Mouse (Mus musculus): Measurements from ENCODE around the gene Olfr1106. TPM values are rescaled to one million over a fixed set of nuclear protein-coding genes. Genes with fewer than 3 reads are reported as not detected.

Olfr1106 gene
- total RNA-seq (2014; rRNA removed; ENCODE audit: low replicate concordance) (not detected in 2 replicates), polyA plus RNA-seq (2015; fragmentation: Nextera tagmentation; extraction: Ambion mirVana) (not detected in 2 replicates)

GRCm38 (mm10) chr2:87052173-87052572 lies at the start of gene Olfr1106:
Gene Olfr1106 (minus strand): TSS chr2:87052273.
- no peaks in the 10 kb centered on the region for H3K27me3 ChIP-seq (ENCODE audit: control insufficient read depth, insufficient read depth, low read length)
- H3K36me3 ChIP-seq (replicated peaks; ENCODE audit: control insufficient read depth, insufficient read depth, low read length): no peaks in the 10 kb centered on the region
- H3K27ac ChIP-seq (ENCODE audit: low read depth): no peak within 1 kb of the TSS
- H3K4me3 ChIP-seq (ENCODE audit: low read depth, low read length): no peak within 1 kb of the TSS
- WGBS: 63% methylated on average over 1 of the region's 1 CpGs
- no peak within 1 kb of the TSS for H3K9ac ChIP-seq (replicated peaks; ENCODE audit: low read depth, low read length)
- H3K9me3 ChIP-seq (replicated peaks; ENCODE audit: control insufficient read depth, low read length): no peaks in the 10 kb centered on the region
- TF ChIP-seq EP300 (IDR thresholded peaks at IDR 0.05; ENCODE audit: low read depth) (no peak), CTCF (IDR thresholded peaks at IDR 0.05; ENCODE audit: low read depth) (no peak)
- H3K4me2 ChIP-seq (ENCODE audit: low read depth, low read length): no peak within 1 kb of the TSS
- no peaks in the 10 kb centered on the region for H3K4me1 ChIP-seq (ENCODE audit: control insufficient read depth, insufficient read depth)
- DNase-seq (ENCODE audit: low spot score) (no peak), ATAC-seq (ENCODE audit: insufficient read depth, low read depth) (no peak)

- no peak for DNase-seq (ENCODE audit: low spot score)
- Histone ChIP-seq H3K9ac (replicated peaks; ENCODE audit: low read depth, low read length) (no peak within 1 kb of the TSS), H3K27ac (ENCODE audit: low read depth) (no peak within 1 kb of the TSS), H3K4me3 (ENCODE audit: low read depth, low read length) (no peak within 1 kb of the TSS), H3K36me3 (replicated peaks; ENCODE audit: control insufficient read depth, insufficient read depth, low read length) (no peaks in the 10 kb centered on the region), H3K9me3 (replicated peaks; ENCODE audit: control insufficient read depth, low read length) (no peaks in the 10 kb centered on the region), H3K27me3 (ENCODE audit: control insufficient read depth, insufficient read depth, low read length) (no peaks in the 10 kb centered on the region), H3K4me1 (ENCODE audit: control insufficient read depth, insufficient read depth) (no peaks in the 10 kb centered on the region), H3K4me2 (ENCODE audit: low read depth, low read length) (no peak within 1 kb of the TSS)
- no peak for ATAC-seq (ENCODE audit: insufficient read depth, low read depth)
- no peak for TF ChIP-seq EP300 (IDR thresholded peaks at IDR 0.05; ENCODE audit: low read depth)
- no peak for TF ChIP-seq CTCF (IDR thresholded peaks at IDR 0.05; ENCODE audit: low read depth)
- WGBS: 59% methylated on average over 1 of the region's 1 CpGs
These were observed 43.8 kb upstream of the Olfr1106 start, which contains the start of gene Olfr1109 for GRCm38 (mm10) chr2:87095908-87096307. Gene Olfr1109 (minus strand): TSS chr2:87096008.

GRCm38 (mm10) chr2:87075717-87076116 lies 23.6 kb upstream of the Olfr1106 start, which contains the start of gene Olfr1107:
Gene Olfr1107 (minus strand): TSS chr2:87075817.
- 72% methylated on average over 1 of the region's 1 CpGs for WGBS
- no peak for ATAC-seq (ENCODE audit: insufficient read depth, low read depth)

GRCm38 (mm10) chr2:87036431-87036830 lies 15.6 kb downstream of the Olfr1106 start, which contains the start of gene Olfr1105:
Gene Olfr1105 (minus strand): TSS chr2:87036531.
- Histone ChIP-seq H3K27me3 (ENCODE audit: control insufficient read depth, insufficient read depth, low read length) (no peaks in the 10 kb centered on the region), H3K9ac (replicated peaks; ENCODE audit: low read depth, low read length) (no peak within 1 kb of the TSS), H3K36me3 (replicated peaks; ENCODE audit: control insufficient read depth, insufficient read depth, low read length) (no peaks in the 10 kb centered on the region), H3K27ac (ENCODE audit: low read depth) (no peak within 1 kb of the TSS), H3K9me3 (replicated peaks; ENCODE audit: control insufficient read depth, low read length) (no peaks in the 10 kb centered on the region), H3K4me1 (ENCODE audit: control insufficient read depth, insufficient read depth) (no peaks in the 10 kb centered on the region), H3K4me3 (ENCODE audit: low read depth, low read length) (no peak within 1 kb of the TSS), H3K4me2 (ENCODE audit: low read depth, low read length) (no peak within 1 kb of the TSS)
- no peak for TF ChIP-seq EP300 (IDR thresholded peaks at IDR 0.05; ENCODE audit: low read depth)
- TF ChIP-seq CTCF (IDR thresholded peaks at IDR 0.05; ENCODE audit: low read depth): no peak
- ATAC-seq (ENCODE audit: insufficient read depth, low read depth) (no peak), DNase-seq (ENCODE audit: low spot score) (no peak)

More at GRCm38 (mm10) chr2:87075717-87076116, 23.6 kb upstream of the Olfr1106 start, which contains the start of gene Olfr1107:
- Histone ChIP-seq H3K36me3 (replicated peaks; ENCODE audit: control insufficient read depth, insufficient read depth, low read length) (no peaks in the 10 kb centered on the region), H3K27ac (ENCODE audit: low read depth) (no peak within 1 kb of the TSS), H3K27me3 (ENCODE audit: control insufficient read depth, insufficient read depth, low read length) (no peaks in the 10 kb centered on the region), H3K4me2 (ENCODE audit: low read depth, low read length) (no peak within 1 kb of the TSS), H3K4me1 (ENCODE audit: control insufficient read depth, insufficient read depth) (no peaks in the 10 kb centered on the region), H3K4me3 (ENCODE audit: low read depth, low read length) (no peak within 1 kb of the TSS), H3K9ac (replicated peaks; ENCODE audit: low read depth, low read length) (no peak within 1 kb of the TSS), H3K9me3 (replicated peaks; ENCODE audit: control insufficient read depth, low read length) (no peaks in the 10 kb centered on the region)
- no peak for DNase-seq (ENCODE audit: low spot score)
- TF ChIP-seq CTCF (IDR thresholded peaks at IDR 0.05; ENCODE audit: low read depth) (no peak), EP300 (IDR thresholded peaks at IDR 0.05; ENCODE audit: low read depth) (no peak)

- no peak within 1 kb of the TSS for H3K9ac ChIP-seq (replicated peaks; ENCODE audit: low read depth, low read length)
- H3K36me3 ChIP-seq (replicated peaks; ENCODE audit: control insufficient read depth, insufficient read depth, low read length): no peaks in the 10 kb centered on the region
- WGBS: 73% methylated on average over 1 of the region's 1 CpGs
- H3K4me1 ChIP-seq (ENCODE audit: control insufficient read depth, insufficient read depth): no peaks in the 10 kb centered on the region
- H3K4me3 ChIP-seq (ENCODE audit: low read depth, low read length): no peak within 1 kb of the TSS
- DNase-seq (ENCODE audit: low spot score) (no peak), ATAC-seq (ENCODE audit: insufficient read depth, low read depth) (no peak)
- H3K27ac ChIP-seq (ENCODE audit: low read depth): no peak within 1 kb of the TSS
- no peaks in the 10 kb centered on the region for H3K9me3 ChIP-seq (replicated peaks; ENCODE audit: control insufficient read depth, low read length)
- no peaks in the 10 kb centered on the region for H3K27me3 ChIP-seq (ENCODE audit: control insufficient read depth, insufficient read depth, low read length)
- TF ChIP-seq CTCF (IDR thresholded peaks at IDR 0.05; ENCODE audit: low read depth): no peak
- TF ChIP-seq EP300 (IDR thresholded peaks at IDR 0.05; ENCODE audit: low read depth): no peak
- no peak within 1 kb of the TSS for H3K4me2 ChIP-seq (ENCODE audit: low read depth, low read length)
These were observed 25.1 kb downstream of the Olfr1106 start, which contains the start of gene Olfr1104 for GRCm38 (mm10) chr2:87026980-87027379. Gene Olfr1104 (minus strand): TSS chr2:87027080.

GRCm38 (mm10) chr2:86998098-86998497 lies 54.0 kb downstream of the Olfr1106 start, which contains the start of gene Olfr1102:
Gene Olfr1102 (plus strand): TSS chr2:86998398.
- H3K9ac ChIP-seq (replicated peaks; ENCODE audit: low read depth, low read length): no peak within 1 kb of the TSS
- H3K36me3 ChIP-seq (replicated peaks; ENCODE audit: control insufficient read depth, insufficient read depth, low read length): no peaks in the 10 kb centered on the region
- H3K4me3 ChIP-seq (ENCODE audit: low read depth, low read length): no peak within 1 kb of the TSS
- no peak within 1 kb of the TSS for H3K4me2 ChIP-seq (ENCODE audit: low read depth, low read length)
- no peaks in the 10 kb centered on the region for H3K9me3 ChIP-seq (replicated peaks; ENCODE audit: control insufficient read depth, low read length)
- H3K27me3 ChIP-seq (ENCODE audit: control insufficient read depth, insufficient read depth, low read length): no peaks in the 10 kb centered on the region
- no peaks in the 10 kb centered on the region for H3K4me1 ChIP-seq (ENCODE audit: control insufficient read depth, insufficient read depth)
- TF ChIP-seq EP300 (IDR thresholded peaks at IDR 0.05; ENCODE audit: low read depth): no peak
- TF ChIP-seq CTCF (IDR thresholded peaks at IDR 0.05; ENCODE audit: low read depth): no peak
- no peak for DNase-seq (ENCODE audit: low spot score)
- no peak for ATAC-seq (ENCODE audit: insufficient read depth, low read depth)
- no peak within 1 kb of the TSS for H3K27ac ChIP-seq (ENCODE audit: low read depth)

Other genes starting within 250 kb of the Olfr1106 start
- gene Olfr141, start 242.3 kb downstream of the Olfr1106 start, total RNA-seq (2014; rRNA removed; ENCODE audit: low replicate concordance): not detected in 2 replicates
- gene Olfr141, start 242.3 kb downstream of the Olfr1106 start, polyA plus RNA-seq (2015; fragmentation: Nextera tagmentation; extraction: Ambion mirVana): not detected in 2 replicates
- gene Olfr1094, start 227.6 kb downstream of the Olfr1106 start, total RNA-seq (2014; rRNA removed; ENCODE audit: low replicate concordance): not detected in 2 replicates
- gene Olfr1094, start 227.6 kb downstream of the Olfr1106 start, polyA plus RNA-seq (2015; fragmentation: Nextera tagmentation; extraction: Ambion mirVana): not detected in 2 replicates
- not detected in 2 replicates for gene Olfr1095, start 200.6 kb downstream of the Olfr1106 start, total RNA-seq (2014; rRNA removed; ENCODE audit: low replicate concordance)
- not detected in 2 replicates for gene Olfr1095, start 200.6 kb downstream of the Olfr1106 start, polyA plus RNA-seq (2015; fragmentation: Nextera tagmentation; extraction: Ambion mirVana)
- not detected in 2 replicates for gene Gm13723, start 177.5 kb downstream of the Olfr1106 start, total RNA-seq (2014; rRNA removed; ENCODE audit: low replicate concordance)
- not detected in 2 replicates for gene Gm13723, start 177.5 kb downstream of the Olfr1106 start, polyA plus RNA-seq (2015; fragmentation: Nextera tagmentation; extraction: Ambion mirVana)
- not detected in 2 replicates for gene Olfr1097, start 160.1 kb downstream of the Olfr1106 start, total RNA-seq (2014; rRNA removed; ENCODE audit: low replicate concordance)
- not detected in 2 replicates for gene Olfr1097, start 160.1 kb downstream of the Olfr1106 start, polyA plus RNA-seq (2015; fragmentation: Nextera tagmentation; extraction: Ambion mirVana)
- not detected in 2 replicates for gene Olfr1098, start 127.7 kb downstream of the Olfr1106 start, total RNA-seq (2014; rRNA removed; ENCODE audit: low replicate concordance)
- not detected in 2 replicates for gene Olfr1098, start 127.7 kb downstream of the Olfr1106 start, polyA plus RNA-seq (2015; fragmentation: Nextera tagmentation; extraction: Ambion mirVana)
- gene Olfr1099, start 91.6 kb downstream of the Olfr1106 start, total RNA-seq (2014; rRNA removed; ENCODE audit: low replicate concordance): not detected in 2 replicates
- not detected in 2 replicates for gene Olfr1099, start 91.6 kb downstream of the Olfr1106 start, polyA plus RNA-seq (2015; fragmentation: Nextera tagmentation; extraction: Ambion mirVana)
- gene Olfr1100, start 72.3 kb downstream of the Olfr1106 start, total RNA-seq (2014; rRNA removed; ENCODE audit: low replicate concordance): not detected in 2 replicates
- gene Olfr1100, start 72.3 kb downstream of the Olfr1106 start, polyA plus RNA-seq (2015; fragmentation: Nextera tagmentation; extraction: Ambion mirVana): not detected in 2 replicates
- not detected in 2 replicates for gene Olfr1101, start 61.1 kb downstream of the Olfr1106 start, total RNA-seq (2014; rRNA removed; ENCODE audit: low replicate concordance)
- gene Olfr1101, start 61.1 kb downstream of the Olfr1106 start, polyA plus RNA-seq (2015; fragmentation: Nextera tagmentation; extraction: Ambion mirVana): not detected in 2 replicates
- not detected in 2 replicates for gene Olfr1102, start 53.9 kb downstream of the Olfr1106 start, total RNA-seq (2014; rRNA removed; ENCODE audit: low replicate concordance)
- gene Olfr1102, start 53.9 kb downstream of the Olfr1106 start, polyA plus RNA-seq (2015; fragmentation: Nextera tagmentation; extraction: Ambion mirVana): not detected in 2 replicates
- gene Olfr1104, start 25.2 kb downstream of the Olfr1106 start, total RNA-seq (2014; rRNA removed; ENCODE audit: low replicate concordance): not detected in 2 replicates
- not detected in 2 replicates for gene Olfr1104, start 25.2 kb downstream of the Olfr1106 start, polyA plus RNA-seq (2015; fragmentation: Nextera tagmentation; extraction: Ambion mirVana)
- gene Olfr1105, start 15.7 kb downstream of the Olfr1106 start, total RNA-seq (2014; rRNA removed; ENCODE audit: low replicate concordance): not detected in 2 replicates
- gene Olfr1105, start 15.7 kb downstream of the Olfr1106 start, polyA plus RNA-seq (2015; fragmentation: Nextera tagmentation; extraction: Ambion mirVana): not detected in 2 replicates
- not detected in 2 replicates for gene Olfr1107, start 23.5 kb upstream of the Olfr1106 start, total RNA-seq (2014; rRNA removed; ENCODE audit: low replicate concordance)
- not detected in 2 replicates for gene Olfr1107, start 23.5 kb upstream of the Olfr1106 start, polyA plus RNA-seq (2015; fragmentation: Nextera tagmentation; extraction: Ambion mirVana)
- not detected in 2 replicates for gene Olfr1109, start 43.7 kb upstream of the Olfr1106 start, total RNA-seq (2014; rRNA removed; ENCODE audit: low replicate concordance)
- not detected in 2 replicates for gene Olfr1109, start 43.7 kb upstream of the Olfr1106 start, polyA plus RNA-seq (2015; fragmentation: Nextera tagmentation; extraction: Ambion mirVana)
- gene Olfr259, start 62.3 kb upstream of the Olfr1106 start, total RNA-seq (2014; rRNA removed; ENCODE audit: low replicate concordance): not detected in 2 replicates
- gene Olfr259, start 62.3 kb upstream of the Olfr1106 start, polyA plus RNA-seq (2015; fragmentation: Nextera tagmentation; extraction: Ambion mirVana): not detected in 2 replicates
- gene Olfr1110, start 88.0 kb upstream of the Olfr1106 start, total RNA-seq (2014; rRNA removed; ENCODE audit: low replicate concordance): not detected in 2 replicates
- gene Olfr1110, start 88.0 kb upstream of the Olfr1106 start, polyA plus RNA-seq (2015; fragmentation: Nextera tagmentation; extraction: Ambion mirVana): not detected in 2 replicates
- not detected in 2 replicates for gene Olfr1111, start 100.4 kb upstream of the Olfr1106 start, total RNA-seq (2014; rRNA removed; ENCODE audit: low replicate concordance)
- not detected in 2 replicates for gene Olfr1111, start 100.4 kb upstream of the Olfr1106 start, polyA plus RNA-seq (2015; fragmentation: Nextera tagmentation; extraction: Ambion mirVana)
- not detected in 2 replicates for gene Olfr1112, start 135.5 kb upstream of the Olfr1106 start, total RNA-seq (2014; rRNA removed; ENCODE audit: low replicate concordance)
- gene Olfr1112, start 135.5 kb upstream of the Olfr1106 start, polyA plus RNA-seq (2015; fragmentation: Nextera tagmentation; extraction: Ambion mirVana): not detected in 2 replicates
- gene Olfr1113, start 156.7 kb upstream of the Olfr1106 start, total RNA-seq (2014; rRNA removed; ENCODE audit: low replicate concordance): not detected in 2 replicates
- gene Olfr1113, start 156.7 kb upstream of the Olfr1106 start, polyA plus RNA-seq (2015; fragmentation: Nextera tagmentation; extraction: Ambion mirVana): not detected in 2 replicates
- gene Olfr1115, start 195.7 kb upstream of the Olfr1106 start, total RNA-seq (2014; rRNA removed; ENCODE audit: low replicate concordance): not detected in 2 replicates
- gene Olfr1115, start 195.7 kb upstream of the Olfr1106 start, polyA plus RNA-seq (2015; fragmentation: Nextera tagmentation; extraction: Ambion mirVana): not detected in 2 replicates
- not detected in 2 replicates for gene Olfr1116, start 215.3 kb upstream of the Olfr1106 start, total RNA-seq (2014; rRNA removed; ENCODE audit: low replicate concordance)
- not detected in 2 replicates for gene Olfr1116, start 215.3 kb upstream of the Olfr1106 start, polyA plus RNA-seq (2015; fragmentation: Nextera tagmentation; extraction: Ambion mirVana)

All from heart, postnatal 0 days (tissue).